Comparison of ENCODE assay signal across 16 mouse cellular contexts in genomic region chr9:110045763-110046377, GRCm38 (mm10).
"Had no signal": no experiment of that assay in that cellular context is flagged by ENCODE, and none has a peak within 500 bp of the region (broad histone marks: within the 10 kb centered on the region; RNA-seq: fewer than 3 reads in every experiment).

No protein-coding gene starts in this region.

- H3K36me3 ChIP-seq: midbrain, embryonic 15.5 days; neural tube, embryonic 12.5 days had no signal

- H3K4me2 ChIP-seq: kidney, embryonic 15.5 days; limb, embryonic 13.5 days; midbrain, embryonic 11.5 days; midbrain, embryonic 15.5 days; neural tube, embryonic 12.5 days had no signal

- DNase-seq: kidney, postnatal 36 days; layer of hippocampus, adult 9-11 months; left cerebral cortex, postnatal 4 days; lung, adult 18-20 months; lung, postnatal 4 days; right cerebral cortex, postnatal 4 days; spleen, adult 18-20 months; thymus, adult 18-20 months; thymus, postnatal 14 days had no signal

- H3K9ac ChIP-seq: kidney, embryonic 15.5 days; limb, embryonic 13.5 days; liver, embryonic 14.5 days; midbrain, embryonic 15.5 days; neural tube, embryonic 12.5 days had no signal

- H3K27ac ChIP-seq: kidney, embryonic 15.5 days; limb, embryonic 13.5 days; liver, embryonic 14.5 days; midbrain, embryonic 15.5 days; neural tube, embryonic 12.5 days had no signal

- H3K9me3 ChIP-seq: kidney, embryonic 15.5 days; limb, embryonic 13.5 days; megakaryocyte, embryonic 14.5 days; midbrain, embryonic 15.5 days; neural tube, embryonic 12.5 days had no signal

- H3K4me1 ChIP-seq: megakaryocyte, embryonic 14.5 days; midbrain, embryonic 15.5 days had no signal

- H3K27me3 ChIP-seq: kidney, embryonic 15.5 days; limb, embryonic 13.5 days; midbrain, embryonic 15.5 days; neural tube, embryonic 12.5 days had no signal

- ATAC-seq: midbrain, embryonic 15.5 days had no signal

- H3K4me3 ChIP-seq: kidney, embryonic 15.5 days; limb, embryonic 13.5 days; megakaryocyte, embryonic 14.5 days; midbrain, embryonic 15.5 days; neural tube, embryonic 12.5 days had no signal
